Mouse (Mus musculus) erythroblast, embryonic 14.5 days (primary cell): ENCODE data around the gene Tstd1. TPM values are rescaled to one million over a fixed set of nuclear protein-coding genes. Genes with fewer than 3 reads are reported as not detected.
A peak's percentile ranks its signal among the peaks of the same experiment; 100 is the strongest.

Source experiments
- H3K27me3 ChIP-seq: 2 replicates; pipeline ENCODE4 v1.6.1; 2012; ENCODE audit warnings: inconsistent platforms; ENCODE audit not compliant: control insufficient read depth
- H3K36me3 ChIP-seq: 2 replicates; pipeline ENCODE4 v1.6.1; 2012; ENCODE audit warnings: mild to moderate bottlenecking, inconsistent platforms; ENCODE audit not compliant: control insufficient read depth
- H3K4me1 ChIP-seq: 2 replicates; pipeline ENCODE4 v1.6.1; 2012; ENCODE audit warnings: inconsistent platforms; ENCODE audit not compliant: control insufficient read depth
- H3K4me3 ChIP-seq: replicated peaks from 2 replicates; pipeline ENCODE3; 2012; ENCODE audit warnings: moderate library complexity, mild to moderate bottlenecking, inconsistent platforms
- H3K9me3 ChIP-seq: 2 replicates; pipeline ENCODE4 v1.6.1; 2012; ENCODE audit warnings: low read length, inconsistent platforms, mixed read lengths; ENCODE audit not compliant: control insufficient read depth
- GATA1 ChIP-seq: IDR thresholded peaks from 2 replicates; pipeline ENCODE4 v1.6.1; 2012; ENCODE audit warnings: low read length, inconsistent platforms, mixed read lengths
- TAL1 ChIP-seq: IDR thresholded peaks from 3 replicates; pipeline ENCODE4 v1.6.1; 2012; ENCODE audit warnings: low read length, inconsistent platforms, mixed read lengths
- polyA plus RNA-seq: library from polyadenylated mRNA; stranded (reverse); fragments of >175 nt; gene quantifications from 2 replicates; pipeline ENCODE4 v1.2.3, GENCODE M21; 2012

Gene Tstd1
- polyA plus RNA-seq, 1 experiment, result not detected

- Histone ChIP-seq H3K36me3 (no peaks in the 10 kb centered on the region), H3K4me1 (peaks cover 2% of the 10 kb centered on the region), H3K9me3 (no peaks in the 10 kb centered on the region), H3K27me3 (peaks cover 21% of the 10 kb centered on the region), H3K4me3 (no peak overlapping the region)
- TF ChIP-seq GATA1 (no peak), TAL1 (no peak)
Measured at GRCm38 (mm10) chr1:171432158-171432557, 13.5 kb downstream of the Tstd1 start.

DNA sequence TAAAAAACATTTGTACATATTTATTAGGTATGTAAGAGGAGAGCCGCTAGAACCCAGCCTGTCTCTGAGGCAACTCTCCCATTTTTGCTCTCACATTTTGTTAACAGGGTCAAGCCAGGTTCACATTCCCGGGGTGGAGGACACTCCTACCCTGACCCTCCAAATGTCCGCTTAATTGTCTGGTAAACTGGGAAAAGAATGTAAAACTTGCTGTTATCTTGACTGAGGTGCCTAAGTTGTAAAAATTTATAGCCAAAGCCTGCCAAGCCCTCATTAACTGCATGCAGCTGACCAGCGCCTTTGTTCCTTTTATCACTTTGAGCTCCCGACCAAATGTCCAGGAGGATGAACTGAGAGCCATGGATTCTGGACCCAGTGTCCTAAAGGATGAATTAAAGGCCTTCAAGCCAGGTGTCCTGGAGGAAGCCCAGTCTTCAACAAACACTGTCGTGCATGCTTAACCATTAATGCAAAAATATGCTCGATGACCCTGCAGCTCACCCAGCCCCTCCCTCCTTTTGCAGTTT lies 16.7 kb downstream of the Tstd1 start:
- peaks cover 9% of the 10 kb centered on the region for H3K4me1 ChIP-seq
- no peaks in the 10 kb centered on the region for H3K36me3 ChIP-seq
- no peaks in the 10 kb centered on the region; the same call in 1 of the 2 replicates for H3K9me3 ChIP-seq
- TF ChIP-seq GATA1 (no peak), TAL1 (no peak)
- peaks cover 53% of the 10 kb centered on the region for H3K27me3 ChIP-seq
- no peak overlapping the region for H3K4me3 ChIP-seq

DNA sequence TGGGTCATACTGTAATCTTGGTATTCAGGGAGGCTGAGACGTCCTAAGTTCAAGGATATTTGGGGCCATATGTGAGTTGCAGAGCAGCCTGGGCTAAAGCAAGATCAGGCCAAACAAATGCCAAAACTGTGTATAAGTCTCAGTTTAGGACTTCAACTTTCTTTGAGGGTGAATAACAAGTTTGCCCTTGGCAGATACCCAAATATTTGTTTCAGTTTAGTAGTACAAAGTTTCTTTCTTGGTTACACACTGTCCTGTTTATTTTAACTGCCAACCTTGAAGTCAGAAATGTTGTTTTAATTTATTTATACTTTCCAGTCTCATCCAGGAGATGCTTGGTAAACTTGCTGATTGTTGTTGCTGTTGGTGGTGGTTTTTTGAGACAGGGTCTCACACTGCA lies 17.3 kb downstream of the Tstd1 start:
- H3K4me3 ChIP-seq, result no peak overlapping the region
- peaks cover 9% of the 10 kb centered on the region for H3K4me1 ChIP-seq
- H3K36me3 ChIP-seq, result no peaks in the 10 kb centered on the region
- H3K9me3 ChIP-seq, result no peaks in the 10 kb centered on the region; the same call in 1 of the 2 replicates
- H3K27me3 ChIP-seq, result peaks cover 60% of the 10 kb centered on the region
- TF ChIP-seq GATA1, result no peak
- TF ChIP-seq TAL1, result no peak

DNA sequence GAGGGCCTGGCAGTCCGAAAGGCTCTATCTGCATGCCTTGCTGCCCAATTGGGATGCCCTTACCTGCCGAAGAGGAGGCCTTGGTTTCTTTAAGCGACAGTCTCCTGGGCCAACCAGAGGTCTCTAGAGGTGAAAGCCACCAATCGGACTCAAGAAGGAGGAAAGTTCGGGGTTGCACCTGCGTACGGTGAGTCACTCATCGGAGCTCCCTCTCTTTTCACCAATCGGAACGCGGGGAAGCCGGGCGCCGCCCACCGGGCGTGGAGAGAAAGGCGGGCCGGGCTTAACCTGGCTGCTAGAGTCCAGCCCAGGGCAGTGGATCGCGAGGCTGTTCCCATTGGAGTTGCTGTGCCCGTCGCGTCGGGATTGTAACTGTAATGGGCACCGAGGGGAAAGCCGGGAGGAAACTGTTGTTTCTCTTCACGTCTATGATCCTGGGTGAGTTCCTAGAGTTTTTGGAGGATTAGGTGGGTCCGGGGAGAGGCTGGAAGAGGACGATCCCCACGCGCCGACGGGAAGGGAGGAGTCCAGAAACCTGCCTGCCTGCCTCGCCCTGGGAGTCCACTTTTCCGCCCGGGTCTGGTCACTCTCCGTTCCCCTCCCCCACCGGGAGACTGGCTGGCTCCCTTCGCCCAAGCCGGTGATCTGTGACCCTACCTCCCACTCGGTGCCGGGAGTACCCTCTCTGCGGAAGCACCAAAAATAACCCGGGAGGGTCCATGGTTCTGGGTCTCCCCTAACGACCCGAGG lies 18.8 kb downstream of the Tstd1 start, which contains the start of gene F11r:
TSS of gene F11r (plus strand) at position 272 of the 750 bp plus-strand sequence.
- H3K4me3 ChIP-seq, result peak within 1 kb of the TSS; percentile 47
- peaks cover 11% of the 10 kb centered on the region for H3K4me1 ChIP-seq
- TF ChIP-seq TAL1 (no peak), GATA1 (no peak)
- H3K27me3 ChIP-seq, result peaks cover 72% of the 10 kb centered on the region
- H3K36me3 ChIP-seq, result no peaks in the 10 kb centered on the region
- H3K9me3 ChIP-seq, result no peaks in the 10 kb centered on the region; the same call in 1 of the 2 replicates

GRCm38 (mm10) chr1:171438014-171438670 lies 19.5 kb downstream of the Tstd1 start:
- no peak for TF ChIP-seq TAL1
- no peak for TF ChIP-seq GATA1
- Histone ChIP-seq H3K4me1 (peaks cover 11% of the 10 kb centered on the region), H3K4me3 (peak overlapping the region; percentile 47), H3K9me3 (no peaks in the 10 kb centered on the region; the same call in 1 of the 2 replicates), H3K36me3 (no peaks in the 10 kb centered on the region), H3K27me3 (peaks cover 76% of the 10 kb centered on the region)

DNA sequence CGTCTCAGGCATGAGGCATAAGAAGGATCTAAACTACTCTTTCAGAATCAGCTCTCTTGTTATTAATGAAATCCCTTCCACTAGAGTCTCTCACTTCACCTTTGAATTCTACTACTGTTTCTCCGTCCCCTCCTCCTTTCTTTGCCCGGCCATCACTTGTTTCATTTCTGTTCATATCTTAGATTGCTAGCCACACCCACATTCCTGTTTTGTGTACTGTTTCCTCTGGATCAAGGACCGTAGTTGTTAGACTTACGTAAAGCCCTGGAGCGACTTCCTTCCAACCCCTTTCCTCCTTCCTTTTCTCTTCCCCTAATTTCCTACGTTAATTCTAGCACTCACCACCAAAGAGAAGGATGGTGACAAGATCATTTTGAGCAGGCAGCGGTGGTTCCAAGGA lies 20.4 kb downstream of the Tstd1 start:
- no peak overlapping the region for H3K4me3 ChIP-seq
- peaks cover 11% of the 10 kb centered on the region for H3K4me1 ChIP-seq
- peaks cover 76% of the 10 kb centered on the region for H3K27me3 ChIP-seq

GRCm38 (mm10) chr1:171440025-171440725 lies 21.5 kb downstream of the Tstd1 start:
- no peak overlapping the region for H3K4me3 ChIP-seq
- H3K27me3 ChIP-seq, result peaks cover 73% of the 10 kb centered on the region
- peaks cover 5% of the 10 kb centered on the region for H3K9me3 ChIP-seq
- peaks cover 11% of the 10 kb centered on the region for H3K4me1 ChIP-seq
- H3K36me3 ChIP-seq, result no peaks in the 10 kb centered on the region; the same call in 1 of the 2 replicates
- TF ChIP-seq TAL1, result no peak
- TF ChIP-seq GATA1, result no peak

More for the DNA sequence above, 20.4 kb downstream of the Tstd1 start:
- Histone ChIP-seq H3K9me3 (peaks cover 5% of the 10 kb centered on the region), H3K36me3 (no peaks in the 10 kb centered on the region; the same call in 1 of the 2 replicates)
- TF ChIP-seq GATA1 (no peak), TAL1 (no peak)

DNA sequence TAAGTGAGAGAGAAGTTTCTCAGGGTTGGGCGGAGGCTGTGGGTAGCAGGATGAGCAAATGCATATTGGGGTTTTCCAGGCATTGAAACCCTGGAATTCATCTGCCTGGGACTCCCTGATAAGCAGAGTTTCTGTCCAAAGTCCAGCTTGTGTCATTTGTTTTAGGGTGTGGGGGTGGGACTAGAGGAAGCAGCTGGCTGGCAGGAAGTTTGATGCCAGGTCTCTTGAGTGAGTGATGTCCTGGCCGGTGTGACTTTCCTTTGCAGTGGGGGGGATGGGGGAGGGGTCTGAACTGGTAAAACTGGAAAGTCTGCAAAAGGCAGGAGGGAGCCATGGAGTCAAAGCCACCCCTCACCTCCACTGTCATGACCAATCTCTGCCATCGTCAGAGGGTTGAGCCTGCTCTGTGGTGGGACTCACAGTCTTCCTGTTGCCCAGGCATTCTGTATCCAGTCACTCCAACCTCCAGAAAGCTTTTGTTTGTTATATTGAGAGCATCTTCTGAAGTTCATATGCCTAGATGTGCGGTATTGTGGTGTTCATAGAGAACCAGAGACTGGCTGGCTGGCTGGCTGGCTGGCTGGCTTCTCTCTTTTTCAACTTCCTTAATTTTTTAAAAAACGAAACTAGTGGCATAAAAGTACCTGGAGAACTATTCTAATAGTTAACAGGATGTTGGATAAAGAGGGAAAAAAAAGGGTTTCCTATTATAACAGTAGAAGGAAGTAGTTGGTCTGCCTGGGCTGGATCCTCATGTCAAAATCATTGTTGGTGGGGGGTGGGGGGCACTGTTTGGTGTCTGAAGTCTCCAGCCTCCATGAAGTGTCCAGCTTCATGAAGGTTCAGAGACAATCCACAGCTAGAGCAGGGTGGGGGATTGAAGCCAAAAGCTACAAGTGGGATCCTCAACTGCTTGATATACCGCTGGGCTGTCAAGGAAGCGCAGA lies 23.1 kb downstream of the Tstd1 start:
- H3K4me3 ChIP-seq, result no peak overlapping the region

More for the DNA sequence above, 23.1 kb downstream of the Tstd1 start:
- TF ChIP-seq GATA1, result no peak
- Histone ChIP-seq H3K36me3 (no peaks in the 10 kb centered on the region; the same call in 1 of the 2 replicates), H3K27me3 (peaks cover 59% of the 10 kb centered on the region), H3K4me1 (peaks cover 11% of the 10 kb centered on the region), H3K9me3 (peaks cover 5% of the 10 kb centered on the region)
